Mouse (Mus musculus) megakaryocyte progenitor cell, adult 5-6 weeks (primary cell): ENCODE measurements at regions not wholly inside any gene's neighbourhood (a gene's known extent, or its start where the extent isn't known, plus 50 kb on each side); places are given as distances from the start of the nearest gene placed in this dataset.

Experiments
- ATAC-seq: replicated peaks from 2 replicates; pipeline ENCODE4 v1.8.0; 2016; ENCODE audit warnings: mild to moderate bottlenecking, moderate TSS enrichment, inconsistent platforms; ENCODE audit not compliant: poor library complexity

DNA sequence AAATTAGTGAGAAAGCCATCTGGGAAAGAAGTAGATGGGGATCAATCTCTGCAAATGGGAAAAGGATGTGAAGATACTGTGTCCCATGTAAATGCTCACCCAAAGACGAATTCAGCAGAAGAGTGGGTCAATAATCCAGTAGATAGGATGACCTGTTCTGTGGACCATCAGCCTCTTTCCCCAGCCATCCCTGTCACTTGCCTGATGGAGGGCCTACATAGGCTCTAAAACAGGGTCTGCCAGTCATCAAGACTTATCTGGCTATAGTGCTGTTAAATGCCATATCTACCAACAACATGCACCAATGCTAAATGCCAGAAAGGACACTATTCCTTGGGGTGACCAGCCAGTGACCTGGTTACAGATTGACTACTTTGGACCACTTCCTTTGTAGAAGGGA is 316.5 kb upstream of the Trpc7 start:
- ATAC-seq: no peak

DNA sequence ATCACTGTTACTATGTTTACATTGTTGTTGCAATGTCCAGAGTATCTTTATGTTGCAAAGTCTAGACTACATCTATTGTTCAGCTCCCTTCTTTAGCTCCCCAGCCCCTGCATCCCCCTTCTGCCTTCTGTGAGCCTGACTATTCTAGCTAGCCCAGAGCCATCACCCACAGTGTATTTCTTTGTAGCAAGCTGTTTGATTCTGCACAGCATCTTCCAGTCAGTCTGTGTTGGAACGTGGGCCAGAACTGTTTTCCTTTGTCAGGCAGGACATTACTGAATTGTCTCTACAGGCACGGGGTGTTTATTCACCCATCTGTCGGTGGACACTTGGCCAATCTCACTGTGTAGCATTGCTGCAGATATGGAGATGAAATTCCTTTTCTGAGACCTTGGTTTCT is 295.4 kb upstream of the Trpc7 start:
- ATAC-seq: no peak

DNA sequence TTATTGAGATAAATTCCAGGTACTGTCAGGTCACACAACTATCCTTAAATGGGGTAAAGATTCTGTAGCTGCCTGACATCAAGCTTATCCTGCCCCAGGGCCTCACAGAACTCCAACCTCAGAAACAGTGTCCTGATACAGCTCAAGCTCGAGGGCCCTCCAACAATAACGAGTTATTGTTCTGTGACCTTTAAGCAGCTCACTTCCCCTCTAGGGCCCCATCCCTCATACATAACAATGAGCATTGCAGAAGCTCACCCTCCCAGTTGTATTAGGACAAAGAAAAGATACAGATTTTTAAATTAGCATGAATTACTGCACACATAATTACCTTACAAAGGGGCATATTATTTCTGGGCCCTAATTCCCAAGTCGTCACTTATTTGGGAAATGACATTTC is 293.5 kb upstream of the Trpc7 start:
- ATAC-seq: no peak

DNA sequence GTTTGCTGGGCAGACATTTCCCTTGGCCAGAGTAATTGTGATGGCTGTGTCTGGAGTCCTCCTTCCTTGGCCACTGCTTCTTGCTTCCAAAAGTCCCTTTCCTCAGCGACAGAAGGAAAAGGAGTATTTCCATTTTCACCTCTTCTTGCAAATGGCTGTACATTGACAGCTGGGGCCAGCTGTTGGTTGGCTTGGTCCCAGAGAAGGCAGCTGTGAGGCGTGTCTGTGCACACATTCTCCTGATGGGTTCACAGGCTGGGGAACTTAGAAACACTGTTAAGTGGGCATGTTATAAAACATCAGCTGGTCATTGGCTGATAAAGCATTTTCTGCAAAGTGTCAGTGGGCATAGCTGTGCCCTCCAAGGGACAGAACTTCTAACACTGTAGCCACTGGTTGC is 290.4 kb upstream of the Trpc7 start:
- no peak for ATAC-seq

DNA sequence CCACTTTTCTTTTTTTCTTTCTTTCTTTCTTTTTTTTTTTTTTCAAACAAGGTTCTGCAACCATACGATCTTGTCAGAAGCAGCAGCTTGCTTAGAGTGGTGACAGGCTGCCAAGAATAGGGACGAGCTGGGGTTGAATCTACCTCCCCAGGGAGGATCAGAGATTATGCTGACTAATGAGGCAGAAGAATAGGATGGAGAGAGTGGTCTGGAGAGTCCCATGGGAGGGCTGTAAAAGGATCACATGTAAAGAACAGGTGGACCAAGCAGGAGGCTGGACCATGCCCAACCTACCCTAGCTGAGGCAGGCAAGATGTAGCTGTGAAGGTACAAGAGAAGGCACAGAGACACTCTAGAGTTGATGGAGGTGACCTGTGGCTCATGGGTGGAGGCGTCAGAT is 274.4 kb upstream of the Trpc7 start:
- no peak for ATAC-seq

DNA sequence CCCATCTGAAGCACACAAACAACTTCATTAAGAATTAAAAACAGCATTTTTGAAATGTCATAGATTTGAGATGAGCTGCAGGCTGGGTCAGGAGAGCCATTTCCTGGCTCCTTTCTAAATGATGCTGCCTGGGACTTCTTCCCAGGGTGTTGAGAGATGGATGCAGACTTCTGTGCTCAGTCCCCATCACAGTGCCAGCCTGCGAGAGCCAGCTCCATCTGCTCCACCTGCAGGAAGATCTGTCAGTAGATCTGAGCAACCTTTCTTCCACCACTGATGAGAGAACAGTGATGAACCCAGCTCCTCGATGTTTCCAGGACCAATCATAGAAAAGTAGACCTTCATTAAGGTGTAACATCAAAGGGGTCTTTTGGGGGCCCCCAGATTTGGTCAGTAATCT is 273.8 kb upstream of the Trpc7 start:
- ATAC-seq: no peak

DNA sequence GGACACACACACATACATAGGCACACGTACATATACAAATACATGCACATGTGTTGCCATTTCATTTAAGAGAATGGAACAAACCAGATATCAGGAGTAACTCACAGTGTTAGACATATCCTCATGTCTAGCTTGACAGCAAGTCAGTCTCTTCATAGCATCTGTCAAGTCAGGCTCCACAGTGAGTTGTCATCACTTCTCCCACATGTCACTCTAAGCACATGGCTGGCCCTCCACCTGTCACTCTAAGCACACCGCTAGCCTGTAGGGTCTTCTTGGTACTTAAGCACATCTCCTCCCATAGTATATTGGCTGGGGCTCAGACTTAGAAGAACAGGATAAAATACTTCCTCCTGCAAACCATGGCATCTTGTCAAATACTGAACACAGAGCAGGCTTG is 269.6 kb upstream of the Trpc7 start:
- ATAC-seq: no peak

DNA sequence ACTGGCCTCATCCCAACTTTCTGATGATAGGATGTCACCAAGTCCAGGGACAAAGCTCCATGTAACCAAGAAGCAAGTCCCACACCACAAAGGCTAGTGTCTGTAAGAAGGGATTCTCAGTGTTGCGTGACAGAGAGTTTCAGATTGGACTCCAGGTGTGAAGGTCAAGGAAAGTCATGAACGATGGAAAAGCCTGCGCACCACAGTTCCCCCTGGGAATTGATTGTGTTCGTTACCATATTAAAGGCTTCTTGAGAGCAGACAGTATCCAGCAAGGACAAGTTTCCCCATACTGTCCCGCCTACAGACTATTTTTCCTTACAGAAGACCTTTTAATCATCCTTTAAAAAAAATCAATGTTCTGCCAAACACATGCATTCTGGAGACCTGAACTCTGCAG is 257.0 kb upstream of the Trpc7 start:
- no peak for ATAC-seq

DNA sequence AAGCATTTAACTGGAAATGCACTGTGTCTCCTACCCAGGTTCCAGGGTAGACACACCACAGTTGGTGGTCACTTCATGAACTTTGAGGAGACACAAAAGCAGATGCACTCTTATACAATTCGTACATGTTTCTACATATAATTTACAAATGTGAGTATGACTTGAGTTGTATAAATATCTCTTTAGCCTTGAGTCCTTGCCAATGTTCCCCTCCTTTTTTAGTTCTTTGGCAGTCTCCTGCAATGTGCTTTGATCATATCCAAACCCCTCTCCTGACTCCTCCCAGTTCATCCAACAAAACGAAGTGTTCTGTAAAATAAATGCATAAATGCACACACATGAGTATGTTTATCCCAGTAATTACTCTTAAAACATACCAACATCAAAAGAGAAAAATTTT is 251.8 kb upstream of the Trpc7 start:
- ATAC-seq: no peak

DNA sequence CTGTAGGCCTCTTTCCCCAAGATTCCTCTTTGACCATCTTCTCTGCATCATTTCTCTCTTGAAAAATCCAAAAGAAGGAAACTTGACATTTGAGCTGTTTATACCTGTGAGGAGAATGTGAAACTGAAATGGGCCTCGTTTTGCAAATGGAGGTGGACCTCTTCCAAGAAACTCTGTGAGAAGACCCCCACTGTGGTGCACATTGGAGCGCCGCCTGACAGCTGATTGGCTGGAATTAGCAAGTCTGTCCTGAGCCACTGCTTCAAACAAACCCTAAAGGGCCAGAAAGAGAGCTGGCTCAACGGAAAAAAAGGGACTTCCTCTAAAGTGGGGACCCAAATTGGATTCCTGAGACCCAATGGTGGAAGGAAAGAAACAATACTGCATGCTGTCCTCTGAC is 250.9 kb upstream of the Trpc7 start:
- no peak for ATAC-seq

DNA sequence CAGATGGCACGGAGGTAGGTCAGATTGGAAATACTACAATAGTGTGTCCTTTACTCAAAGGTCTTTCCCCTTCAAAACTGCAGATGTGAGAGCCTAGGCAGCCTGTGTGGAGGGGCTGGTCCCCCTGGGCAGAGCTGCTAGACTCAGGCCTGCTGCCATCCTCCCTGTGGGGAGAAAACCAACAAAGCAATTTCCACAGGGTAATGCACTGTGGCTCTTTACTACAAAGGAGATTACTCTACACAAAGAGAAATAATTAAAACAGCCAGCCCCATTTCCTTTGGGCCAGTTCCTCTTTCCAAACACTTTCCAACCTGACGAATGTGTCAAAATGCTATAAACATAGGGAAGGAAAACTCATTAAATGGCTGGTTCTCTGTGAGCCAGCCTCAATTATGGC is 250.0 kb upstream of the Trpc7 start:
- no peak for ATAC-seq

DNA sequence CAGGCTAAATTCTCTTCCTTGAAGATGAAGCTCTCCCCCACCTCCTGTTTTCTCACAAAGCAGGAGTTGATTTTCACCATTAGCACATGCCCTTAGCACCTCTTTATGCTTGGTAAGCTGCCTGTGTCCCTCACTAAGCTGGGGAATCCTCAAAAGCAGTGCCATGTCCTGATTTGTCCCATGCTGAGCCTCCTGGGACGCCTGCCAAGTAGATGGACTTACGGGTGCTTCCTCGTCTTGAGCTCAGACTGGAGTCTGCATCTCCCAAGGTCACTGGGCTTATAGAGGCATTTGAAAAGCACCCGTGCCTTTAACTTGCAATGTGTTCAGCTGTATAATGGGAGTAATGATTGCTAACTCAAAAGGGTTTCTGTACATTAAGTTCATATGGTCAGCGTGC is 247.1 kb upstream of the Trpc7 start:
- ATAC-seq: no peak

DNA sequence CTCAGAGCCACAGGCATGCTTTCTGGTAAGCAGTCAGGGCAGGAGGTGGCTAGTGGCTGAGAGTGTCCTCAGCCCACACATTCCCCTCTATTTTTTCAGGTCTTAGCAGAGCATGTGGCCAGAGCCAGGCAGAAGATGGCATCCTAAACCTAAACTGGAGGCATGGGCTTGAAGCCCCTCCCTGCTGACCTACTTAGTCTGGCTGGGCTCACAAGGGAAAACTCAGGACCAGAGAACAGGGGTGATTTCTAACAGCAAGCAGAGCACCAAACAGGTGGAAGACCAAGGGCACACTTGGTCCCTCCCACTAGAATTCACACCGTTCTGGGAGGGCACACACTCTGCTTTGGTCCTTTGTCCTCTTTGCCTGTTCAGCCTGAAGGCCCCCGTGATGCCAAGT is 246.6 kb upstream of the Trpc7 start:
- ATAC-seq: no peak

DNA sequence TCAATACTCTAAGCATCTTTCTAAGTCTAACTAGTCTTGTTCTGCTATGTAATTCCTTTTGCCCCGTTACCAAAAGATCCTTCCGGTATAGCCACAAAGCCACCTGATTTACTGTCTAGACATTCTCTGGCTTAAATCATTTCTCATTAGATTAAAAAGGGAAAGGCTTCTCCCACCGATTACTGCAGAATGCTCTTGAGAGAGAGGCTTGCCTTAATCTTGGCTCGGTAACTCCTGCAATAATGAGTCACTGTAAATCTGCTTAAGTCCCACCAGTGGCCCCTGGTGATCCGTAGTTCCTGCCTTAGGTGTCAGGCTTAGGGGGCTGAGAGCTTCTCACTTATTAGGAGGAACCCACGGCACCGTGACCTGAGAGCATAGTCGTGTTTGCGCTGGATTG is 220.1 kb upstream of the Trpc7 start:
- ATAC-seq: no peak

DNA sequence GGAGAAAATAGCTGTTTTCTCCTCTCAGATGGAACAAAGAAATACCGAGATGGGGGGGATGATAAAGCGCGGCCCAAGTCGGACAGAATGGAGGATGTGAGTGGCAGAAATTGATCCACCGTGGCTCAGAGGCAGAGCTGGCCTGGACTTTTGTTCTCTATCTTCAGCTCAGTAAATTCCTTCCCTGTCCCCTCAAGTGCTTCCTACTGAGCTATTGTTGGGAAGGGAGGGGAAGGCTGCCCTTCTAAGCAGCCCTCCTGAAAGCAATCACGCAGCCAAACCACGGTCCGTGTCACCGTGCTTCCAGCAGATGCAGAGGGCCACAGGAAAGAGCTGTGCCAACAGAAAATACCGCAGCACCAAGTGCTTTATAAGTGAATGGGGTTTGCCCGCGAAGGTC is 212.2 kb upstream of the Trpc7 start:
- ATAC-seq: no peak

DNA sequence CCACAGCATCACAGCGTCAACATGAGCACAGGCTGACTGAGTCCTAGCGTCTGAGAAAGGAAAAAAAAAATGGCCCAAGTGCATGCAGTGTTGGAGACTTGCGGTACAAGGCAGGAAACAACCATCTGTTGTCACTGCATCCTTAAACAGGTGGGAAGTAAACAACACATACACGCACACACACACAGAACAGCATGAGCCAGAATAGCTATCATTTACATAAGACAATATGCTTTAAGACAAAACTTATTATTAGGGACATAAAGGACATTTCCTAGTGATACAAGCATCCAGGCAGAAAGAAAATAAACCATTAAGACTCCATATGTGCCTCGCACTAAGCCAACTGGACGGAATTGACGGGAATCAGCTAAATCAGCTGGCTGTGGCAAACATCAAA is 203.8 kb upstream of the Trpc7 start:
- no peak for ATAC-seq

DNA sequence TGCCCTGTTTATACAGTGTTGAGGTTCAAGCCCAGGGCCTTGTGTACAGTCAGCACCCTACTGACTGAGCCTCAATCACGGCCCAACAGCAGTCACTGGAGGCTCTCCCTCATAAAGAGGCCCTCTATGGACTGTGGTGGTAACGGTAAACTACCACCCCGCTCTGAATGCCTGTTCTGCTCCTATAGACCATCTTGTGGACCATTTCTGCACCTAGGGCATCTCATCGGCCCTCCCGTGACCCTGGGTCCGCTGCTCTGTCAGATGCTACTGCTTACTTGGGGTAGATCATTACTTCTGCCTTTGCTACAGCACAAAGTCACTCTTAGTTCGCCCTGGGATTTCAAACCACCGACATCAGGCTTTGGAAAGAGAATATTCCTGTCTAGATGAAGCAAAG is 196.1 kb upstream of the Trpc7 start:
- no peak for ATAC-seq

DNA sequence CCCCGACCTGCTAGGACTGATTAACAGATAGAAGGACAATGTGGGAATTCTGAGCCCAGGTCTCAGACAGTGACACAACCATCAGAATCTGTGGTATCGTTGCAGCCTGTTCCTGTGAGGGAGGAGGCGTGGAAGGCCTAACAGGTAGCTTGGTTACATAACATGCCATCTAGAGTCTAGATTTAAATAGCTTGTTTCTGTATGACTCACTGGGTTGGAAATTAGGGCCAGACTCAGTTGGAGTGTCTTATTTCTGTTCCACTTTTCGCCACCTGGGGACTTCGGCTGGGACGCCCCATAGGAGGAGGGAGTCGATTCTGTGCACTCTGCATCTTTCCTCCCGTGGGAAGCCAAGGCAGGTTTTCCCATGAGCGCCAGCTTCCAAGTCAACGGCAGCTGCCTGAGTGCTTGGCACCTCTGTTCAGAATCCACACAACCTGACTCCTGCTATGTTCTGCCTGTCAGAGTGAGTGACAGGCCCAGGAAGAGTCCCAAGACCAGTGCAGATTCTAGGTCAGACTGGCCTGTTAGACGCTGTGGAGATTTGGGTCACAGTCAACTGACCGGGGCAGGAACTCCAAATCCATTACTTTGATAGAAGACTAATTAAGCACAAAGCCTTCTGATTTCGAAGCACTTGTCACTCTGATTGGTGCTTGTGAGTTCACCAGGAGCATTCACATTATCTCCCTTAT is 193.7 kb upstream of the Trpc7 start:
- ATAC-seq: no peak

DNA sequence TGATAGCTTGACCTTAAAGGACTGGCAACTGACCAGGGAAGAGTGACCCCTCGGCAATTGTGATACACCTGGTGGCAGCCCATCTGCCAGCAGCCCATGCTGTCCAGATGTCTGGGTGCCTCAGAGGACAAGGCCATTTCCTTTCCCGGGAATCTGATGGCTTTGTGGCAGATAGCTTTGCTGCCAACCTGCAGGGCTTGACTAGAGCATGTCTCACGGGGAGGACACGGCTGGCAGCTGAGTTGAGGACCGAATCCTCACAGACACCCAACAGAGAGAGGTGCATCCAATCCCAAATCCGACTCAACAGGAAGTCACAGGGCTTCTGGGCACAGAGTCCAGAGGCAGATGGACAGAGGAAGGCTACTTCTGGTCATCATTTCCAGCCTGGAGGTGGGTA is 192.2 kb upstream of the Trpc7 start:
- no peak for ATAC-seq

DNA sequence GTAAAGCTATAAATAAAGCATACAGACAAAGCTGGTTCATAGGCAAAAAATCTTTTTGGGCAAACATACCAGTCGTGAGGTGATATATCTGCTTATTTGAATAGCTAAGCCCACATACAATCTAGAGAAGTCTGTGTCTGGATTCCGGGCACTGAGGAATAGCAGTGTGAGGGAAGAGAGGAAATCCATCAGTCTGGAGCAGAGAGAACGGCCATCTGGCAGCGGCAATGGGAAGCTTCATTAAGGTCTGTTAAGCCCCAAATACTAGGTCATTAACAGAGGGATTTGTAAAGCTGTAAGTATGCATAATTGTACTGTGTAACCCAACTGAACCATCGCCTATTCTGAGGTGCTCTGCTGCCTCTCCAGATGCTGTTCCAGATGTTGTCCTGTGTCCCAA is 191.6 kb upstream of the Trpc7 start:
- ATAC-seq: no peak

DNA sequence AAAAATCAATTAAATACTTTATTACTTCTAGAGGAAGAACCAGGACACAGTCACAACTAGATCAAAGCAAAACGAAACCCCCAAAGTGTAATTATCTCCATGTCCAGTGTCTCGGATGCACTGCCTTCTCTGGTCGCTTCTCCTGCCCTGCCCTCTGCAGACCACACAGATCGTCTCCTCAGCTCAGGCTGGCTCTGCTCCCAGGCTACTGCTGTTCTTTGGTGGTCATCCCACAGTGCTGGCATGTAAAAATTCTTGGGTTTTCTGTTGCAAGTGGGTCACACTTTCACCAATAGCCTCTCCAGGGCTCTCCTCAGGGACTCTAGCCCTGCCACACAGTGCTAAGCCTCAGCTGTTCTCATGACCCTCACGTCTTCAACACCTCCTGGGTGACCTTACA is 188.0 kb upstream of the Trpc7 start:
- no peak for ATAC-seq

DNA sequence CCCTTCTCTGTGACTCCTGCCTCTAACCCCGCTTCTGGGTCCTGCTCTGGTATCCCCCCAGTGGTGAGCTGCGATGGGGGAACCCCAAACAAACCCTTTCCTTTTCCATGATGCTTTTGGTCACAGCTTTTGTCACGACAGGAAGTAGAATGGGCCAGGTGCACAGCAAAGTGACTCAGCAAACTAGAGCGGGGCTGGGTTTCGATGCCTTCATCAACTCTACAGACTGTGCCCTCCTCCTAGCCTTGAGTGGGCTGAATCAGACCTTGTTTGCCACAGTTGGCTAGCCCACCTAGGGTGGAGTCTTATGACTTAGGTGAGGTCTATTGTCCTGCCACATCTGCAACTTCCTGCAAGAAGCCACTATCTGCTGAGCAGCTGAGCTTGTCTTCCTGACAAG is 174.7 kb upstream of the Trpc7 start:
- ATAC-seq: no peak

DNA sequence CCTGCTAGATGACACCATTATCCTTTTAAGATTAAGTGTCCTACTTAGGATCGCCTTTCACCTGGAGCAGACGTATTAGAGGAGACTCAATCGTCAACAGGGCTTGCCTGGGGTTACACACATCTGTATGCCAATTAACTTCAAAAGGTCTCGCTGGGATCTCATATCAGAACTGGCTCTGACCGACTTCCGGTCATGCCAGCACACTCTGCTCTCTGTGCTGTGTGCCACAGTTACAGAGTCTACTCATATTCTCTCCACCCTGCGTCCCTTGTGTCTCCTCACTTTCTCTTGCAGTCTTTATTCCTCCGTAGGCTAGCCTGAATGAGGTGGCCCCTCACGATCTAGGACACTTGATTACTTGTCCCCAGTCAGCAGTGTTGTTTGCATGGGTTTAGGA is 165.9 kb upstream of the Trpc7 start:
- ATAC-seq: no peak

DNA sequence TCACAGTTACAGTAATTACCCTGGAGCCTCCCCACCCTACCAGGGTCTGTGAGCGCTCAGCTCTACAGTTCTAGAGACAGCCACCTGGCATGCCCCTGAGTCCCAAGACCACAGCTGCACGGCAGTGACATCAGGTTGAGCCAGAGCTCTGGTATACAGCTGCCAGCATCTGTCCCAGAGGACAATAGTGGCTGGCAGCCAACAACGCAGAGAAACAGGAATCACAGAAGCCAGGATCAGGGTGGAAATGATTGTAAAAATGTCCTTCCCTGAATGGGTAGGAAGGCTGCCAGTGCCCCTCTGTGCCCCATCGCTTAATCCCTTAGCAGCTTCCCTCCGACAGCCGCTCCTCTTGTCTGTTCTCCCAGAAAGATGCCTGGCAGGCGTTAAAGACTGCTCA is 165.3 kb upstream of the Trpc7 start:
- ATAC-seq: no peak
